Mouse (Mus musculus) erythroblast, embryonic 14.5 days (primary cell): ENCODE data around the gene Ifnlr1. TPM values are rescaled to one million over a fixed set of nuclear protein-coding genes. Genes with fewer than 3 reads are reported as not detected.
"Not testable (repeated sequence)": the region's sequence is repeated elsewhere in the genome, so short reads cannot be mapped to it uniquely, and the experiment has no call there.

Source experiments
- H3K27me3 ChIP-seq: 2 replicates; pipeline ENCODE4 v1.6.1; 2012; ENCODE audit warnings: inconsistent platforms; ENCODE audit not compliant: control insufficient read depth
- H3K36me3 ChIP-seq: 2 replicates; pipeline ENCODE4 v1.6.1; 2012; ENCODE audit warnings: mild to moderate bottlenecking, inconsistent platforms; ENCODE audit not compliant: control insufficient read depth
- H3K4me1 ChIP-seq: 2 replicates; pipeline ENCODE4 v1.6.1; 2012; ENCODE audit warnings: inconsistent platforms; ENCODE audit not compliant: control insufficient read depth
- H3K4me3 ChIP-seq: replicated peaks from 2 replicates; pipeline ENCODE3; 2012; ENCODE audit warnings: moderate library complexity, mild to moderate bottlenecking, inconsistent platforms
- H3K9me3 ChIP-seq: 2 replicates; pipeline ENCODE4 v1.6.1; 2012; ENCODE audit warnings: low read length, inconsistent platforms, mixed read lengths; ENCODE audit not compliant: control insufficient read depth
- GATA1 ChIP-seq: IDR thresholded peaks from 2 replicates; pipeline ENCODE4 v1.6.1; 2012; ENCODE audit warnings: low read length, inconsistent platforms, mixed read lengths
- TAL1 ChIP-seq: IDR thresholded peaks from 3 replicates; pipeline ENCODE4 v1.6.1; 2012; ENCODE audit warnings: low read length, inconsistent platforms, mixed read lengths
- polyA plus RNA-seq: library from polyadenylated mRNA; stranded (reverse); fragments of >175 nt; gene quantifications from 2 replicates; pipeline ENCODE4 v1.2.3, GENCODE M21; 2012

The Ifnlr1 gene
- polyA plus RNA-seq = not detected in 2 replicates

DNA sequence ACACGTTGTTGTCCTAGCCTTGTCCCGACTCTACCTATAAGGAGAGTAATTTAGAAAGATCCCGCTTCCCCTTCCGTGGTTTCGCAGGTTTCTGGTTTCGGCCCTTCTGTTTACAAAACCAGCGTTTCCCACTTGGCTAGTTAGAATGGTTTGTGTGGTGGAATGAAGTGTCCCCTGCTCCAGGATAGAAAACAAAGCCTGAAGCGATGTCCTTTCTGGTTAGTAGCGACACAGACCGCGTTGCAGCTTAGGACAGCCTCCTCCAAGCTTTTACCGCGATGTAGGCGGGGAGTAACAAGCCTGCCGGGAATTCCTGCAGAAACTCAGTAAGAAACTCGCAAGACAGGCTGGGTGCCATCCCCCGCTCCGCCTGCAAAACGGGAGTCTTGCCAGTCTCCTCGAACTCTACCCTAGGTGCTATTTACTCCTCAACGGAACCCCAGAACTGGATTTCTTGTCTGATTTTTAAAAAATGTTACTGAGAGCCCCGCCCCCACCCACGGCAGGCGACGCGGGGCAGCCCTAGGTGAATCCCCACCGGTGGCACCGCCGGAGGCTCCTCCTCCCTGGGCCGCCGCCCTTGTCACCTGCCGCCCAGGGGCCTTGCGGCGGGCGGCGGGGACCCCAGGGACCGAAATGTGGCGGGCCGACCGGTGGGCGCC, at the start of gene Ifnlr1:
TSS of gene Ifnlr1 (plus strand) at position 382 of the 662 bp plus-strand sequence.
- no peaks in the 10 kb centered on the region for H3K36me3 ChIP-seq
- no peak for TF ChIP-seq TAL1
- no peak for TF ChIP-seq GATA1
- H3K4me3 ChIP-seq = peak within 1 kb of the TSS; percentile 34
- peaks cover 71% of the 10 kb centered on the region for H3K27me3 ChIP-seq
- H3K9me3 ChIP-seq = peaks cover 3% of the 10 kb centered on the region; the same call in 1 of the 2 replicates
- H3K4me1 ChIP-seq = peaks cover 2% of the 10 kb centered on the region; the same call in 1 of the 2 replicates

GRCm38 (mm10) chr4:135641302-135642079, 44.6 kb upstream of the Ifnlr1 start:
- H3K4me3 ChIP-seq, H3K36me3 ChIP-seq, H3K27me3 ChIP-seq, H3K9me3 ChIP-seq: not testable (repeated sequence)
- peaks cover 42% of the 10 kb centered on the region for H3K4me1 ChIP-seq

DNA sequence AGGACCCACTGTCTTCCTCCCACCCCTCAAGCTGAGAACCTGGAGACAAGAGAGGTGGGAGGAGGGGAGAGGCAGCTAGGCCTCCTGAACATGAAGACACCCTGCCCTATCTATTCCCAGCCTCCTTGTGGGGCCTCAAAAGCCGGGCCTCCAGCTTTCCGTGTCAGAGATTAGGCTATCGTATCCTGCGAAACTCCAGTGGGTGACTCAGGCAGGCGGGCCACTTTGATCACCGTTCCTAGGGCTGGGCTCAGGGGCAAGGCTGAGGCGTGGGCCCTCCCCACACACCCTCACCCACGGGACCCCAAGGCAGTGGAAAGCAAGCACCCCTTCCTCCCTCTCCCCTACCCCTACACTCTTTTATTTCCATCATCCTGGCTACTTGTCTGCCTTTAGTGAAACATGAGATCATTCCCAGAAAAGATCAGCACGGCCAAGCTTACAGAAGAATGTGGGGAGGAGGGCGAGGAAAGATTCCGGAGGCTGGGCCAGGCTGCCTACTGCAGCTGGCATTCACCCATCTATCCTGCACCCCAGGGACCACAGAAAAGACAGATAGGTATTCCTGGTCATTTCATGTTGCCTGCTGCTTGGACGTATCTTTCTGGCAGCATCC, 41.0 kb upstream of the Ifnlr1 start:
- no peaks in the 10 kb centered on the region for H3K36me3 ChIP-seq
- H3K4me3 ChIP-seq = no peak overlapping the region
- no peaks in the 10 kb centered on the region; the same call in 1 of the 2 replicates for H3K9me3 ChIP-seq
- H3K4me1 ChIP-seq = peaks cover 42% of the 10 kb centered on the region
- TF ChIP-seq GATA1 (no peak), TAL1 (no peak)
- peaks cover 12% of the 10 kb centered on the region for H3K27me3 ChIP-seq

DNA sequence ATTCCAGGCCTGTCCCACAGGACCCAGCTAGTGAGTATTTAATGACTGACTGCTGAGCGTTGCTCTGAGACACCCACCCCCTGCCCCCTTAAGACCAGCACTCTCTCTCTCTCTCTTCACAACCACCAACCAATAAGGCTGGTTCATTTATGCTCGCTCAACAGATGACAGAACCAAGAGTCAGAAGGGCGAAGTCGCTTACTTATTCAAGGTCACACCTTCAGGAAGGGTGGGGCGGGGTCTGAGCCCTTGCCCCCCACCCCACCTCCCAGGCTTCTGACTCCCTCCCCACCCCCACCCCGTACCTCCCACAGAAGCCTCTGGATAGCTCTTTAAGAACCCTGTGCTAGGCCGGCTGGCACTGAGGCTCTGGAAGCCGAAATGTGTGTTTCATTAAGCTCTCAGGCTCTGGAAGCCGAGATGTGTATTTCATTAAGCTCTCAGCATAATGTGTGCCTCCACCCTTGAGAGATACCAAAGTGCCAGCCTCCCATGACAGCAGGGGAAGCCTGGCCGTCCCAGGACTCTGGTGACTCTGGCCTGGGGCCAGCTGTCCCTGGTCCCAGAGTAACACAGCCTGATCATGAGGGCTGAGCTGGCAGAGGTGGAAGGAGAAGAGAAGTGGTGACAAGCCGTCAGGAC, 33.0 kb upstream of the Ifnlr1 start:
- Histone ChIP-seq H3K9me3 (no peaks in the 10 kb centered on the region), H3K4me3 (no peak overlapping the region), H3K36me3 (no peaks in the 10 kb centered on the region), H3K27me3 (peaks cover 12% of the 10 kb centered on the region), H3K4me1 (peaks cover 10% of the 10 kb centered on the region)
- no peak for TF ChIP-seq TAL1
- no peak for TF ChIP-seq GATA1

DNA sequence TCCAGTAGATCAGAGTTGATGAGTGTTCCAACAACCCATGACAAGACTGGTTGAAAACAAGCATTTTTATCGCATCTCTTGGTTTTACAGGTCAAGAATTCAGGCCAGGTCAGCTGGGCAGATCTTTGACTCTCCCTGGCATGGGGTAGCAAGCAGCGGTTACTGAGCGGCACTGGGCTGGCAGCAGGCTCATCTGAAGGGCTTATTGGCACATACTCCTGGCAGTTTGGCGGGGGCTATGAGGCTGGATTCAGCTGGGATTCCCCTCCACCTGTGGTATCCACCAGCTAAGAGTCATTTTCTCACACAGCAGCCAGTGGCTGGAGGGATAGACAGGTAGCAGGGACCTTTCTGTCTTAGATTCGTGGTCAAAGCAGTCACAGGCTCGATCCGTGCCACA, 32.1 kb upstream of the Ifnlr1 start:
- Histone ChIP-seq H3K9me3 (no peaks in the 10 kb centered on the region), H3K27me3 (peaks cover 12% of the 10 kb centered on the region), H3K4me3 (no peak overlapping the region), H3K4me1 (peaks cover 10% of the 10 kb centered on the region), H3K36me3 (no peaks in the 10 kb centered on the region)
- TF ChIP-seq GATA1 (no peak), TAL1 (no peak)

- no peaks in the 10 kb centered on the region for H3K9me3 ChIP-seq
- TF ChIP-seq GATA1 (no peak), TAL1 (no peak)
- H3K27me3 ChIP-seq = peaks cover 12% of the 10 kb centered on the region
- H3K36me3 ChIP-seq = no peaks in the 10 kb centered on the region
- no peak overlapping the region for H3K4me3 ChIP-seq
- H3K4me1 ChIP-seq = peaks cover 10% of the 10 kb centered on the region
Observed at GRCm38 (mm10) chr4:135655499-135655898, 30.6 kb upstream of the Ifnlr1 start.

DNA sequence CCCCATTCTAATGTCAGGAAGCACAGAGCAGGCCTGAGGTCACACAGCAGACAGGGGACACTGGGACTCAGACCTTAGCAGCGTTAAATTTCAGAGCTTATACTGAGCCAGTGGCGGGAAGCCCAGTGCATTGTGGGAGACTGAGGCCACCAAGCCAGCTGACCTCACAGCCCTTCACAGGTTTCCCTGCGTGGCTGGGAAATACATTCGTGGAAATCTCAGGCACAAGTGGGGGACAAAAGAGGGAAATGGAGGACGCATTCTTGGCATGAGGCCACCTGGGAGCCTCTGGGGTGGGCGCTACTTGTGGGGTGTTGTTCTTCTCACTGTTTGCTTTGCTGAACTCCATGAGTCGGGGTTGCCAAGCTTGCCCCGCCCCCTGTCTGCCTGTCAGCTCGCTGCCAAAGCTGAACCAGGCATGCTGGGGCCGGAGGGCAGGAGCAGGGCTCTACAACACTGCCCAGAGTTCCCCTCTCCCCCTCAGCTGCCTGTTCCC, 29.9 kb upstream of the Ifnlr1 start:
- H3K4me3 ChIP-seq = no peak overlapping the region
- H3K4me1 ChIP-seq = peaks cover 10% of the 10 kb centered on the region
- no peaks in the 10 kb centered on the region for H3K36me3 ChIP-seq
- TF ChIP-seq TAL1 = no peak
- TF ChIP-seq GATA1 = no peak
- peaks cover 12% of the 10 kb centered on the region for H3K27me3 ChIP-seq
- H3K9me3 ChIP-seq = no peaks in the 10 kb centered on the region

DNA sequence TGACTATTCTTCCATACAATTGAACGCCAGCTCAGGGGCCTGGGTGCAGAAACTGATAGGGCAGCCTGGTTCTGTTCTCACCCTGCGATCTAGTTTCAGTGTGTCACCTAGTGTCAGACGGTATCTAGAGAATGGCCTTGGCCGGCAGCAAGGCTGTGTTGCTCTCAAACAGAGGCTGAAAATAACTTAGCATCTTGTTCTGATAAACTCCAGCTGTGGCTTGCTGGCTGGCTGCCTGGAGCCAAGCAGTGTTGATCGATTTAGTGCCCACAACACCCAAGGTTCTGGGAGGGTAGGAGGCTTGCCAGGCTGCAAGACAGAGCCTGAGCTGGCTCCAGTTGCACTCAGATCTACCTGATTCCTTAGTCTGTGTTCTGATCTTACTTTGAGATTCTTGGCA, 27.6 kb upstream of the Ifnlr1 start:
- Histone ChIP-seq H3K4me3 (no peak overlapping the region), H3K4me1 (peaks cover 7% of the 10 kb centered on the region), H3K36me3 (no peaks in the 10 kb centered on the region), H3K9me3 (no peaks in the 10 kb centered on the region), H3K27me3 (peaks cover 12% of the 10 kb centered on the region)
- TF ChIP-seq TAL1 (no peak), GATA1 (no peak)

- H3K36me3 ChIP-seq = no peaks in the 10 kb centered on the region
- no peak overlapping the region for H3K4me3 ChIP-seq
- H3K4me1 ChIP-seq = peaks cover 7% of the 10 kb centered on the region
- H3K27me3 ChIP-seq = peaks cover 12% of the 10 kb centered on the region
- TF ChIP-seq TAL1 = no peak
- TF ChIP-seq GATA1 = no peak
- H3K9me3 ChIP-seq = no peaks in the 10 kb centered on the region
Observed at GRCm38 (mm10) chr4:135658899-135659298, 27.2 kb upstream of the Ifnlr1 start.
